Mouse (Mus musculus) lung, postnatal 0 days (tissue): ENCODE results near the gene Rapgef2. TPM values are rescaled to one million over a fixed set of nuclear protein-coding genes. Genes with fewer than 3 reads are reported as not detected.

Source experiments
- ATAC-seq: fragments of 200-750 bp; cut with Nextera tagmentation; 2 replicates; pipeline ENCODE4 v1.8.0; 2017; ENCODE audit warnings: moderate library complexity
- DNase-seq: peaks from one replicate; pipeline ENCODE4 v3.0.0-alpha.2; 2016; ENCODE audit warnings: low spot score
- H3K27ac ChIP-seq: fragments of 300-500 bp; sonication (generic); 2 replicates; pipeline ENCODE4 v1.5.1; 2014; ENCODE audit warnings: antibody characterized with exemption, mild to moderate bottlenecking, low read length, mixed read lengths
- H3K27me3 ChIP-seq: fragments of 300-500 bp; sonication (generic); replicated peaks from 2 replicates; pipeline ENCODE4 v1.6.1; 2014; ENCODE audit warnings: low read length, mixed read lengths; ENCODE audit not compliant: insufficient read depth
- H3K36me3 ChIP-seq: fragments of 300-500 bp; sonication (generic); 2 replicates; pipeline ENCODE4 v1.6.1; 2014; ENCODE audit warnings: low read length, mixed read lengths; ENCODE audit not compliant: insufficient read depth
- H3K4me1 ChIP-seq: fragments of 300-500 bp; sonication (generic); 2 replicates; pipeline ENCODE4 v1.6.1; 2014; ENCODE audit warnings: antibody characterized with exemption, low read depth, low read length, mixed read lengths; ENCODE audit not compliant: insufficient read depth
- H3K4me2 ChIP-seq: fragments of 300-500 bp; sonication (generic); replicated peaks from 2 replicates; pipeline ENCODE4 v1.6.1; 2014; ENCODE audit warnings: low read depth, mild to moderate bottlenecking, low read length, moderate library complexity, mixed read lengths
- H3K4me3 ChIP-seq: fragments of 300-500 bp; sonication (generic); 2 replicates; pipeline ENCODE4 v1.5.1; 2014; ENCODE audit warnings: low read depth, low read length
- H3K9ac ChIP-seq: fragments of 300-500 bp; sonication (generic); replicated peaks from 2 replicates; pipeline ENCODE4 v1.6.1; 2014; ENCODE audit warnings: low read depth, mild to moderate bottlenecking
- H3K9me3 ChIP-seq: fragments of 300-500 bp; sonication (generic); 2 replicates; pipeline ENCODE4 v1.6.1; 2016; ENCODE audit warnings: low read length, mixed read lengths
- CTCF ChIP-seq: IDR thresholded peaks from 2 replicates; pipeline ENCODE4 v1.5.1; 2016; ENCODE audit warnings: antibody characterized with exemption, mild to moderate bottlenecking
- EP300 ChIP-seq: IDR thresholded peaks from 2 replicates; pipeline ENCODE4 v1.6.1; 2016; ENCODE audit warnings: antibody characterized with exemption, mild to moderate bottlenecking, control low read depth
- WGBS: fragments of 180-500 bp; shearing (Covaris S2); extraction: QIAGEN DNeasy Blood & Tissue Kit; methylation state at CpG from one replicate; pipeline ENCODE4 v1.1.7; 2014; 5-methylcytosine and 5-hydroxymethylcytosine counted together
- polyA plus RNA-seq: library from polyadenylated mRNA; unstranded; fragments of >200 nt; fragmentation: Nextera tagmentation; extraction: Ambion mirVana; gene quantifications from 2 replicates; pipeline ENCODE4 v1.2.1, GENCODE M21; 2015

Rapgef2 gene
- polyA plus RNA-seq, 1 experiment from 2014 or later, result 5.8 TPM

DNA sequence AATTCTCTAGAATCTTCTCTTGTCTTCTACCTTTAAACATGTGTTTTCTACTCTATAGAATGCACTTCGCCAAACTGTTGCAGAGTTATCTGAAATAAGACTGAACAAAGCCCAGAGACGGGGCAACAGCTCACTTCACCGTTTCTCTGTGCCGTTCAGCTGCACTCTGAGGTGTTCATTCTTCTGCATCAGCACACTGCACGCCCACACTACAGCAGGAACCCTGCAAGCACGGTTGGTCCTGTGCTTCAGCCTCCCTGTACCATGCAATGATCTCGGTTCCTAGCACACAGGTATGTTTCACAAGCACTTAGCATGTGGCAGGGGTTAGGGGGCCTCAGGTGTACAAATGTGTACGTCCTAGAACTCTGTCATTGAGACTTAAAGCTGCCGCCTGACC, 32.9 kb downstream of the Rapgef2 start:
- H3K4me1 ChIP-seq, result no peaks in the 10 kb centered on the region
- H3K27ac ChIP-seq, result peak overlapping the region; percentile 59; the same call in 1 of the 2 replicates
- 0 out of 2 replicates have a peak, but pooled peaks have one; percentile 5 for ATAC-seq
- DNase-seq, result no peak
- no peaks in the 10 kb centered on the region for H3K9me3 ChIP-seq
- no peak overlapping the region for H3K9ac ChIP-seq
- no peak overlapping the region for H3K4me3 ChIP-seq
- no peak for TF ChIP-seq EP300
- no peak for TF ChIP-seq CTCF
- H3K4me2 ChIP-seq, result peak overlapping the region; percentile 35; the same call in 1 of the 2 replicates
- no peaks in the 10 kb centered on the region for H3K27me3 ChIP-seq
- H3K36me3 ChIP-seq, result no peaks in the 10 kb centered on the region
- 57% methylated on average over 9 of the region's 9 CpGs for WGBS

DNA sequence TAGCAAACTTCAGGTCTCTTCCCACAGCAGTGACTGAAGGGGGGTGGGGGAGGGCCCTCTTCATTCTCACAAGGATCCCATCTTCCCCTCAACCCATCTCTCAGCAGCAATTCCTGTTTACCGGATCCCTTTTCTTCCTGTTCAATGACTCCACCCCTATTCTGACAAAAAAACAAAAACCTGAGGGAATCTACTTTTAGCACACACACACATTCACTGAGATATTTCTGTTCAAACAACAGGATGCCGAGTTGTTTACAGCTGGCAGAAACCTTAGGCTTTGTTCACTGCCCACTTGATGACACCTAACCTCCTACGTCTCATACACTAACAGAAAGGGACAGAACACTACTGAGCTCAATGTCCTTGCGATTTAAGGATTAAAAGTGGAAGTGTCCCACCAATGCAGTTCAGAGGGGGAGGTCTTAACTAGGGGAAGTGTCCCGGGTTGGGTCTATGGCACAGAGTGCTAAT, 33.4 kb downstream of the Rapgef2 start:
- no peaks in the 10 kb centered on the region for H3K36me3 ChIP-seq

DNA sequence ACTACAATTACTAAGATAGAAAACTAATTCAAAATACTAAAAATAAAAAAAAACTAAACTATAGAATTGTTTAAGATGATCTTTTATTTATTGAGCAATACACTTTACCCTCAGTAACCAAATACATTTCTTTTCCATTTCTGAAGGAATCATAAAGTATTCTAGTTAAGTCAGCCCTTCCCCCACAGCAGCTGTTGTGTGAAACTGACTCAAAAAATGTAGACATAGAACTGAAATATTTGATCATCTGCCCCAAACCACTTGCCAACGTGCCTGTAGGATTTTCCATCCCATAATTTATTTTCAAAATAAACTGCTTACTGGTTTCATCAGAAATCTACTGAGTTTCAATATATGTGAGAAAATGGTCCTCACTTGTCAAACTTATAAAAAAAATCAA, 36.4 kb downstream of the Rapgef2 start:
- H3K4me3 ChIP-seq, result no peak overlapping the region
- H3K36me3 ChIP-seq, result no peaks in the 10 kb centered on the region
- 59% methylated on average over 1 of the region's 1 CpGs for WGBS
- peaks cover 3% of the 10 kb centered on the region; the same call in 1 of the 2 replicates for H3K4me1 ChIP-seq
- H3K27me3 ChIP-seq, result no peaks in the 10 kb centered on the region
- no peak overlapping the region for H3K9ac ChIP-seq
- no peak for DNase-seq
- ATAC-seq, result no peak
- TF ChIP-seq EP300 (no peak), CTCF (no peak)
- H3K4me2 ChIP-seq, result no peak overlapping the region
- no peaks in the 10 kb centered on the region for H3K9me3 ChIP-seq
- no peak overlapping the region for H3K27ac ChIP-seq

More for the DNA sequence above, 33.4 kb downstream of the Rapgef2 start:
- TF ChIP-seq EP300, result peak; percentile 86
- no peak for TF ChIP-seq CTCF
- Histone ChIP-seq H3K27ac (peak overlapping the region; percentile 59; the same call in 1 of the 2 replicates), H3K9me3 (no peaks in the 10 kb centered on the region), H3K27me3 (no peaks in the 10 kb centered on the region), H3K4me2 (peak overlapping the region; percentile 35; the same call in 1 of the 2 replicates), H3K4me3 (no peak overlapping the region), H3K4me1 (no peaks in the 10 kb centered on the region), H3K9ac (no peak overlapping the region)
- peak; percentile 63 for DNase-seq
- peak; percentile 82 for ATAC-seq
- 35% methylated on average over 5 of the region's 5 CpGs for WGBS

DNA sequence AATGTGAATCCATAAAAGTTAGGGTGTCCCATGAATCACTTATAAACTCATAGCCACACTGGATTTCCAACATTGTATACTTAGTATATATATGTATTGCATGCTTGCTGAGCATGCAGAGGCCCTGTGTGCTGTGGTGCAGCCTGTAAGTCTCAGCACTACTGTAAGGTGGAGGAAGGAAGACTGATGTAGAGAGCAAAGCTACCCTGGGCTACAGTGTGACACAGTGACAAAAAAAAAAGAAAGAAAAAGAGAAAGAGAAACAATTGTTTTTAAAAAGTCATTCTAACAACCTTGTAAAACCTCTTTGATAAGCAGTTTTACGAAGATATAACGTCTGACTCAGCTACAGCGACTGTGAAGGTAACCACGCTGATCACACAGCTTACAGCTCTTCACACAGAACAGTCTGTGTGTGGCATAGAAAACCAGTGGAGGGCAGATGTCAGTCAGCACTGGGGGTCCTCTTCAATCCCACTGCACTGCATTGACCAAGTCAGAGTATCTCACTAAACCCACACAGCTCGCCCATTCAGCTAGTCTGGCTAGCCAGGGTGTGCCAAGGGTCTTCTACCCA, 37.6 kb downstream of the Rapgef2 start:
- Histone ChIP-seq H3K4me1 (peaks cover 3% of the 10 kb centered on the region; the same call in 1 of the 2 replicates), H3K36me3 (no peaks in the 10 kb centered on the region), H3K4me2 (no peak overlapping the region), H3K27ac (no peak overlapping the region), H3K27me3 (no peaks in the 10 kb centered on the region), H3K9me3 (no peaks in the 10 kb centered on the region), H3K4me3 (no peak overlapping the region), H3K9ac (no peak overlapping the region)
- WGBS, result 93% methylated on average over 5 of the region's 5 CpGs
- no peak for TF ChIP-seq CTCF
- ATAC-seq, result no peak
- DNase-seq, result no peak

DNA sequence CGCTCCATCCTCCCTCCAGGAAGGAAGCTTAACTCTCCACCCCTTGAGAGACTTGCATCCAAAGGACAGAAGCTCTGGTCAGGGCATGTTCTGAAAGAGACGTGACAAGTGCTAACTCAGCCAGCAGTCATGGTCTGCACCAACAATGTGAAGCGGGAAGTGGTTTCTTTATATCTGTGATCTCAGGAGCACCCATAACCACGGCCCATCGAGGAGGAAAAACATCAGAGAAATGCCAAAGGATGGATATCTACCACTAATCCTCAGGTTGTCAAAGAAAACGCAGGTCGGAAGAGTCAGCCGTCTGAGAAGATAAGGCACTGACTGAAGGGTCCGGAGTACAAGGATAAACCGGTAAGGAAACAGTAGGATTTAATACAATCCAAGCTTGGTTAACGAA, 38.1 kb downstream of the Rapgef2 start:
- H3K4me2 ChIP-seq, result no peak overlapping the region

DNA sequence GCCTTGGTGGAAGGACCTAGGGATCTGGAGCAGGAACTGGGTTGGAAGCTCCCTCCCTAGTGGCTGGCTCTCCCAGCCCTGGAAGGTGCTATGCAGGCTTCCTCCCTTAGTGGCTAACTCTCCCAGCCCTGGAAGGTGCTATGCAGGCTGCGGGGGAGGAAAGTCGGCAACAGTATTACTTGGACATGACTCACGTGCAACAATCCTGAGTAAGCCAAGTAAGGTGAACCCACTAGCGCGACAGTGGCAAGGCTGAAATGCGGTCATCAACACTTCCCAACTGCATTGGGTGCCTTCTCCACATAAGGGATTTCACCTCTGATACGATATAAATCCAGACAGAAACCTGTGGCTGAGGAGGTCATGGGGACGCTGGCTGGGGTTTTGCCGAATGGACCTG, 42.0 kb downstream of the Rapgef2 start:
- Histone ChIP-seq H3K4me1 (peaks cover 3% of the 10 kb centered on the region; the same call in 1 of the 2 replicates), H3K9me3 (no peaks in the 10 kb centered on the region), H3K4me2 (no peak overlapping the region), H3K27me3 (no peaks in the 10 kb centered on the region), H3K36me3 (no peaks in the 10 kb centered on the region), H3K4me3 (no peak overlapping the region), H3K27ac (no peak overlapping the region), H3K9ac (no peak overlapping the region)
- TF ChIP-seq CTCF (no peak), EP300 (no peak)
- WGBS, result 78% methylated on average over 9 of the region's 9 CpGs
- ATAC-seq (no peak), DNase-seq (no peak)

More for the DNA sequence above, 38.1 kb downstream of the Rapgef2 start:
- TF ChIP-seq EP300, result no peak
- TF ChIP-seq CTCF, result no peak
- H3K4me1 ChIP-seq, result peaks cover 3% of the 10 kb centered on the region; the same call in 1 of the 2 replicates
- H3K9ac ChIP-seq, result no peak overlapping the region
- H3K9me3 ChIP-seq, result no peaks in the 10 kb centered on the region
- no peaks in the 10 kb centered on the region for H3K36me3 ChIP-seq
- DNase-seq, result no peak
- no peak for ATAC-seq
- WGBS, result 72% methylated on average over 11 of the region's 11 CpGs
- no peak overlapping the region for H3K4me3 ChIP-seq
- no peak overlapping the region for H3K27ac ChIP-seq
- no peaks in the 10 kb centered on the region for H3K27me3 ChIP-seq
